Mouse (Mus musculus): Measurements from ENCODE around the gene Dguok. TPM values are rescaled to one million over a fixed set of nuclear protein-coding genes. Genes with fewer than 3 reads are reported as not detected.

Gene Dguok
- 146 TPM for polyA plus RNA-seq (2017; shearing (Covaris generic))

GRCm38 (mm10) chr6:83506258-83507167 lies at the start of gene Dguok:
Gene Dguok, minus strand, starts transcription at chr6:83506969.

GRCm38 (mm10) chr6:83536028-83536794 lies 29.4 kb upstream of the Dguok start, which contains the start of gene Actg2:
Gene Actg2, minus strand, starts transcription at chr6:83536265.

GRCm38 (mm10) chr6:83459034-83459644 lies 47.6 kb downstream of the Dguok start, which contains the start of gene Tet3:
Gene Tet3, minus strand, starts transcription at chr6:83459084.

Other genes starting within 250 kb of the Dguok start
- 97.4 TPM for gene Mthfd2, start 181.1 kb downstream of the Dguok start, polyA plus RNA-seq (2017; shearing (Covaris generic))
- gene Mob1a, start 181.0 kb downstream of the Dguok start, polyA plus RNA-seq (2017; shearing (Covaris generic)): 144 TPM
- 62.8 TPM for gene Bola3, start 157.8 kb downstream of the Dguok start, polyA plus RNA-seq (2017; shearing (Covaris generic))
- gene Tet3, start 47.9 kb downstream of the Dguok start, polyA plus RNA-seq (2017; shearing (Covaris generic)): 49.1 TPM
- 27.7 TPM for gene Actg2, start 29.3 kb upstream of the Dguok start, polyA plus RNA-seq (2017; shearing (Covaris generic))
- gene Stambp, start 65.8 kb upstream of the Dguok start, polyA plus RNA-seq (2017; shearing (Covaris generic)): 46.9 TPM
- gene Clec4f, start 149.2 kb upstream of the Dguok start, polyA plus RNA-seq (2017; shearing (Covaris generic)): not detected
- gene Cd207, start 170.9 kb upstream of the Dguok start, polyA plus RNA-seq (2017; shearing (Covaris generic)): not detected
- 0.39 TPM for gene Vax2, start 204.3 kb upstream of the Dguok start, polyA plus RNA-seq (2017; shearing (Covaris generic))
- not detected for gene Atp6v1b1, start 236.0 kb upstream of the Dguok start, polyA plus RNA-seq (2017; shearing (Covaris generic))

All from inflammation-experienced regulatory T-cells, adult 16 weeks (primary cell).